Mouse (Mus musculus) effector memory CD4-positive, alpha-beta T cell, adult 7 months (primary cell): ENCODE results near the gene Tomm6. TPM values are rescaled to one million over a fixed set of nuclear protein-coding genes. Genes with fewer than 3 reads are reported as not detected.

Experiments used
- polyA plus RNA-seq: library from polyadenylated mRNA; unstranded; fragments of 100-300 nt; shearing (Covaris generic); gene quantifications from one replicate; pipeline ENCODE4 v1.2.1, GENCODE M21; 2017

Gene Tomm6
- 202 TPM for polyA plus RNA-seq

GRCm38 (mm10) chr17:47688344-47688607, at the start of gene Tomm6:
Gene Tomm6, minus strand, starts transcription at chr17:47688386.

DNA sequence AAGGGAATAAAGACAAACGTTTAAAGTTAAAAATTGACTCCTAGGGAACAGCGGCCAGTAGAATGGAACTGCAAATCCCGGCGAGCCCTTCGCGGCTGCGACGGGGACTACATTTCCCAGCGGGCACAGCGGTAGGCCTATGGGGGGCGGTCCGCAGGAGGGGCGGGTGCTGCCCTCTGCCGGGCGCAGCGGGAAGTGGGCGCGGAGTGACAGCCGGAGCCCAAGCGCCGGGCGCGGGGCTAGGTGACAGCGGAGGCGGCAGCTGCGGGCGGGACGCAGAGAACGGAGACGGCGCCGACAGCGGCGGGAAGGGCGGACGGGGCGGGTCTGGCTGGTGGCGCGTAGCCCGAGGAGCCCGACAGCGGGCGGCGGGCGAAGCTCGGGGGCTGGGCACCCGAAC, 48.7 kb upstream of the Tomm6 start, which contains the start of gene Tfeb:
TSS of gene Tfeb (plus strand) at position 175 of the 400 bp plus-strand sequence.

DNA sequence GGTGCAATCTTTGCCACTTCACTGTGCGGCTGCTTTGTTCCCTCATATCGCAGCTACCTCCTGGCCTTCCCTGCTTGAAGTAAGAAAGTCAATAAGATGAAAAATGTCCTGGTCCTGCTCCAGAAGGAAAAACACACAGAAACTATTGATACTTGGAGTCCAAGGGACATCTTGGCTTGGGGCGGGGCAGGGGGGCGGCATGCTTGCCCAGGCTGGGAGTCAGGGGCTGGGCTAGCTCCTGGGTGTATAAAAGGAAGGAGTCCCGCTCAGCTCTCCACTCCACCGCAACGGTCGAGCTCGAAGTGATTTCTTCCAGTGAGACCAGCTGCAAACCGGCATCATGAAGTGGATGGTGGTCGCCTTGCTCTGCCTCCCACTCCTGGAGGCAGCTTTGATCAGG, 38.4 kb upstream of the Tomm6 start, which contains the start of gene Pgc:
TSS of gene Pgc (plus strand) at position 277 of the 400 bp plus-strand sequence.

DNA sequence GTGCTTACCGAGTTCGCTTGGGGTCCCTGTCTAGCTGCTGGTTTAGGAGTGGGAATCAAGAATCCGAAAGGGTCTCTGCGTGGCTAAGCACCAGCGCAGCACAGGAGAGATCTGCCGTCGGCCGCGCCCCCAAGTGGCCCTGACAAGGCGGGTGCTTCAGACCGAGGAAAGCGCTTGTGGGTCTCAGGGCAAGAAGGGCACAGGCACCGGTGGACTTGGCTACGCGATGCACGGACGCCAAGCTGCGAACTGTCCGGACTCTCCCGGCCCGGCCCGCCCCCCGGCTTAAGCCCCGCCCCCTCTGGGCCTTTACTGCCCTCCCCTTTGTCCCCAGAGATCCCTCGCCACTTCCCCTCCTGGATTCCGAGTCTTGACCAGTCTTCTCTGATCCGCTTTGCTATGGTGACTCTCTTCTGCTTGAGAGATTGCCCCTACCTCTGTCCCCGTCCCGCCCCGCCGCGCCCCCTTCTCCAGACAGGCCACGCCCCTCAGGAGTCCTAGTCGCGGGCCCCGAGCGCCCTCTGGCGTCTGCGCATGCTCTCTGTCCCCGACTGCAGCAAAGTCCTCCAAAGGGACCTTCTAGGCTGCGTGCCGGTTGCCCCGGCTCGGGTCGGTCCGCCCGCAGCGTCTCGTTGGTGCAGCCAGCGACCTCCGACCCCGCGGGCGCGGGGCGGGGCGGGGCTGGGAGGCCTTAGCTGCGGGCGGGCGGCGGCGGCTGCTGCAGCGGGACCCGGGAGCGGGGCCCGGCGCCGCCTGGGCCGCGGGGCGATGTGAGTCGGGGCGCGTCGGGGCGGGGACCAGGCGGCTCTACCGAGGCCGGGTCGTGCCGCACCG, 6.5 kb upstream of the Tomm6 start, which contains the start of gene Prickle4:
TSS of gene Prickle4 (minus strand) at position 234 of the 834 bp plus-strand sequence.

DNA sequence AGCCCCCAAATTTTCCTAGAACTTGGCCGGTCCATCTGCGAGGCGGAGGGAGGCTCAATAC, 6.1 kb upstream of the Tomm6 start, which contains the start of gene Gm21981:
TSS of gene Gm21981 (minus strand) at position 14 of the 61 bp plus-strand sequence.

GRCm38 (mm10) chr17:47688608-47689575, 706 bp upstream of the Tomm6 start, which contains the start of gene Frs3:
Gene Frs3, plus strand, starts transcription at chr17:47689030.

Other genes with a start within 250 kb of the Tomm6 start
- gene Taf8, start 186.1 kb downstream of the Tomm6 start, polyA plus RNA-seq: 47.6 TPM
- 327 TPM for gene Ccnd3, start 183.3 kb downstream of the Tomm6 start, polyA plus RNA-seq
- 20.1 TPM for gene Bysl, start 76.9 kb downstream of the Tomm6 start, polyA plus RNA-seq
- 33.6 TPM for gene Med20, start 76.8 kb downstream of the Tomm6 start, polyA plus RNA-seq
- 3.0 TPM for gene Gm20517, start 76.8 kb downstream of the Tomm6 start, polyA plus RNA-seq
- 5.1 TPM for gene Usp49, start 57.7 kb downstream of the Tomm6 start, polyA plus RNA-seq
- 0.46 TPM for gene Frs3, start 644 bp upstream of the Tomm6 start, polyA plus RNA-seq
- gene Gm21981, start 6.1 kb upstream of the Tomm6 start, polyA plus RNA-seq: not detected
- gene Prickle4, start 6.3 kb upstream of the Tomm6 start, polyA plus RNA-seq: not detected
- not detected for gene Pgc, start 38.5 kb upstream of the Tomm6 start, polyA plus RNA-seq
- gene Tfeb, start 48.6 kb upstream of the Tomm6 start, polyA plus RNA-seq: 23.7 TPM
- gene Mdfi, start 146.3 kb upstream of the Tomm6 start, polyA plus RNA-seq: not detected
- 10.6 TPM for gene Foxp4, start 236.3 kb upstream of the Tomm6 start, polyA plus RNA-seq